Mouse (Mus musculus) yolk sac, embryonic 10.5 days (tissue): Measurements from ENCODE around the gene Hist1h4k.
"Not testable (repeated sequence)": the region's sequence is repeated elsewhere in the genome, so short reads cannot be mapped to it uniquely, and the experiment has no call there.

Experiments
- DNase-seq: peaks from one replicate; pipeline ENCODE4 v3.0.0-alpha.2; 2017; ENCODE audit warnings: low spot score

Hist1h4k gene

DNA sequence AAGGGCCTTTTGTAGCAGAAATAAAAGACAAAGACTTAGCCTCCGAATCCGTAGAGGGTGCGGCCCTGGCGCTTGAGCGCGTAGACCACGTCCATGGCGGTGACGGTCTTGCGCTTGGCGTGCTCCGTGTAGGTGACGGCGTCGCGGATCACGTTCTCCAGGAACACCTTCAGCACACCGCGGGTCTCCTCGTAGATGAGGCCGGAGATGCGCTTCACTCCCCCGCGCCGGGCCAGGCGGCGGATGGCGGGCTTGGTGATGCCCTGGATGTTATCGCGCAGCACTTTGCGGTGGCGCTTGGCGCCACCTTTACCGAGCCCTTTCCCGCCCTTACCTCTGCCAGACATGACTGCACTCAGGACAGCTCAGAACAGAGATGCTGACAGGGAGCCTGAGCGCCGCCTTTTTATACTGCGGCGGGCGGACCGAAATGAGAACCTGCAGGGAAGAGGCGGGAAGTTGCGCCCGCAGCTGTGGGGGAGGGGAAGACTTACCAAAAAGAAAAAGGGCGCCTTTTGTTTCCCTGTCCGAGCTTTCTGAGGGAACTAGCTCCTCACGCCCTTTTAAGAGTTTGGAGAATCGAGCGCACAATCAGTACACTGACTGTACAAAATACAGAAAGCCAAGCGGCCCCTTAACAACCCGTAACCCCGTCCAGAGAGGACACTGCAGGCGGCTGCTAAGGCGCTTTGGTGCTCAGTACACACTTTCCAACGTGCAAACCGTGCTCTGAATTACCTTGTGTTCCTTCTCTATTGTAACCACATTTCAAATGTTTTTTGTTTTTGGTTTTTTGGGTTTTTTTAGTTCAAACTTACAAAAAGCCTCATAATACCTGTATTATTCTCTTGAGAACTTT is at the start of gene Hist1h4k:
TSS of gene Hist1h4k (minus strand) at position 347 of the 859 bp plus-strand sequence.
- peak; percentile 94 for DNase-seq

- DNase-seq = not testable (repeated sequence)
Measured at GRCm38 (mm10) chr13:21797163-21797562, 46.9 kb upstream of the Hist1h4k start.

GRCm38 (mm10) chr13:21795584-21795983 is 45.3 kb upstream of the Hist1h4k start:
- no peak for DNase-seq

- DNase-seq = peak; percentile 58
Measured at GRCm38 (mm10) chr13:21790601-21791283, 40.4 kb upstream of the Hist1h4k start.

GRCm38 (mm10) chr13:21789925-21790324 is 39.6 kb upstream of the Hist1h4k start:
- DNase-seq = no peak

DNA sequence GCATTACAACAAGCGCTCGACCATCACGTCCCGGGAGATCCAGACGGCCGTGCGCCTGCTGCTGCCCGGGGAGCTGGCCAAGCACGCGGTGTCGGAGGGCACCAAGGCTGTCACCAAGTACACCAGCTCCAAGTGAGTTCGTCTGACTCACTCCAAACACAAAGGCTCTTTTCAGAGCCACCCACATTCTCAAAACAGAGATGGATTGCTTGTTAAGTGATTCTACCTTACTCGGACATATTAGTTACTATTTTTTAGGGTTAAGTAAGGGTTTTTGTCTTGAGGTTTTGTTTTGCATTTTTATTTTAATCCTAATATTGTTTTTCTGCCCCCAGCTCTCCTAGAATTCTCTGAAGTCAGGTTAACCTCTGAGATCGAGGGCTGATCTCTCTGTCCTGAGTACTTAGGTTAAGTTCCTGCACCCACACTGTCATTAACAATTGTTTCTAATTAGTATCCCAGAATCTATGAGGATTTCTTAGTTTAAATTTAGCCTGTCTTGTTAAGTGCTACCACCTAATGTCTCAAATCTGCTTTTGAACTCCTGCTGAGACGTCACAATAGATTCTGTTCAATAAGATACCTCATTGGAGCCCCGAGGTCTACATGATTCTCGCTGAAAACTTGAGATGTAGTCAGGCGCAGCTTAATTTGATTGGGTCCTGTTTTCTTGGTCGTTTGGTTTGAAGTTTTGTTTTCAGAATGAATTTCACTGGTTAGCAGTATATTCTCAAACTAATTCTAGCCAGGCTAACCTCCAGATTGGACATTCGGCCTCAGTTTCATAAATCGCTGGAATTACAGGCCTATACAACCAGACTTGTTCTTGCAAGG is 37.7 kb upstream of the Hist1h4k start:
- DNase-seq = peak; percentile 26

- DNase-seq = peak; percentile 96
Measured at GRCm38 (mm10) chr13:21786899-21787629, 36.8 kb upstream of the Hist1h4k start, which contains the start of the genes Hist1h2an and Hist1h2bp. Gene Hist1h2an, minus strand, starts transcription at chr13:21787218. Gene Hist1h2bp, plus strand, starts transcription at chr13:21787461.

- DNase-seq = peak; percentile 53
Measured at GRCm38 (mm10) chr13:21786189-21786898, 36.0 kb upstream of the Hist1h4k start.

DNA sequence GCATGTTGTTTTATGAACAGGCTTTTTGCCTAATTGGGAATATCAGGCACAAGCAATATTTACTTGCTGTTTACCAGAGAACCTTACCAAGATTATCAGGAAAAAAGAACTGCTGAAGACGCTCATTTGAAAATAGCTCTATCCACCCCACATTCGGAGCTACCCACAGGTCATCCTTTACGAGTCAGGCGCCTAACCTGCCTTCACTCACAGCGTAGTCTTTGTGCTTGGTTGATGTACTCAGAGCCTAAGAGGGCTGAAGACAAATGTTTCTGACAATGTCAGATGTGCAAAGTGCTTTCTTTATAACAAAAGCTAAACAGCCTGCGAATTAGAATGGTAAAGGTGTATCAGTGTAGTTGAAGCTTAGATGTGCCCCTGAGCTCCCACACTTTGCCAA is 34.0 kb upstream of the Hist1h4k start:
- DNase-seq = peak; percentile 11

- DNase-seq = peak; percentile 73
Measured at GRCm38 (mm10) chr13:21783734-21784161, 33.4 kb upstream of the Hist1h4k start.

DNA sequence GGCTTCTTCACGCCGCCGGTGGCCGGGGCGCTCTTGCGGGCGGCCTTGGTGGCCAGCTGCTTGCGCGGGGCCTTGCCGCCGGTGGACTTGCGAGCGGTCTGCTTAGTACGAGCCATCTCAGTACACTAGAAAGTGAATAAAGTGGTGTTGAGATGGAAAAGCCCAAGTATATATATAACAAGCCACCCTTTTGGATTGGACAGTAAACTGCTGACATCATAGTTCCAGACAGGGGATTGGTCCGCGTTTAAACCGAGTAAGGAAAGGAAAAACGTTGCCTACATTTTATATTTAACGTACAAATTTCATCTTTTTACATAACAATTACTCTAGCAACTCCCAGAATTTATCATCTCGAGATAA is 32.9 kb upstream of the Hist1h4k start, which contains the start of gene Hist1h3i:
TSS of gene Hist1h3i (minus strand) at position 116 of the 363 bp plus-strand sequence.
- peak; percentile 89 for DNase-seq

GRCm38 (mm10) chr13:21782361-21783254 is 32.3 kb upstream of the Hist1h4k start:
- DNase-seq = peak; percentile 71

- no peak for DNase-seq
Measured at GRCm38 (mm10) chr13:21781639-21782038, 31.3 kb upstream of the Hist1h4k start.

DNA sequence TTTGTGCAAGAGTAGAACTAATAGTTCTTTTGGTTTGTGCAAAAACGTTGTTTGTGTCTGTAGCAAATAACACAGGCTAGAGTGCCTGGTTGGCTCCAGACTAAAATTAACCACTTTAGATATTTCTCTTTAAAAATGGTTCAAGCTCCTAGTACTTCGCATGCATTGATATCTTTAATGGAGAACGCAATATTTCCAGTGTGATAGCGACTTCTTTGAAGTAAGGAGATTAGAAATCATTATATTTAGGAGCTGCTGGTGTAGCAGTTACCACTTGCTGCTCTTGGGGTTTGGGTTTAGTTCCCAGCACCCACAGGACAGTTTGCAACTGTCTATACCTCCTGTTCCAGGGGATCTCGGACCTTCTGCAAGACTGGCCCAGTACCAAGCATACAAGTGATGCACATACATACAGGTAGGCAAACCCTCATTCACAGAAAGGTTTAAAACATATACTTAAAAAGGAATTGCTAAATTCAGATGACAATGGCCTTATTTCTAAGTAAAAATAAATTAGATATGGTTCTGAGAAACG is 30.8 kb upstream of the Hist1h4k start:
- no peak for DNase-seq

DNA sequence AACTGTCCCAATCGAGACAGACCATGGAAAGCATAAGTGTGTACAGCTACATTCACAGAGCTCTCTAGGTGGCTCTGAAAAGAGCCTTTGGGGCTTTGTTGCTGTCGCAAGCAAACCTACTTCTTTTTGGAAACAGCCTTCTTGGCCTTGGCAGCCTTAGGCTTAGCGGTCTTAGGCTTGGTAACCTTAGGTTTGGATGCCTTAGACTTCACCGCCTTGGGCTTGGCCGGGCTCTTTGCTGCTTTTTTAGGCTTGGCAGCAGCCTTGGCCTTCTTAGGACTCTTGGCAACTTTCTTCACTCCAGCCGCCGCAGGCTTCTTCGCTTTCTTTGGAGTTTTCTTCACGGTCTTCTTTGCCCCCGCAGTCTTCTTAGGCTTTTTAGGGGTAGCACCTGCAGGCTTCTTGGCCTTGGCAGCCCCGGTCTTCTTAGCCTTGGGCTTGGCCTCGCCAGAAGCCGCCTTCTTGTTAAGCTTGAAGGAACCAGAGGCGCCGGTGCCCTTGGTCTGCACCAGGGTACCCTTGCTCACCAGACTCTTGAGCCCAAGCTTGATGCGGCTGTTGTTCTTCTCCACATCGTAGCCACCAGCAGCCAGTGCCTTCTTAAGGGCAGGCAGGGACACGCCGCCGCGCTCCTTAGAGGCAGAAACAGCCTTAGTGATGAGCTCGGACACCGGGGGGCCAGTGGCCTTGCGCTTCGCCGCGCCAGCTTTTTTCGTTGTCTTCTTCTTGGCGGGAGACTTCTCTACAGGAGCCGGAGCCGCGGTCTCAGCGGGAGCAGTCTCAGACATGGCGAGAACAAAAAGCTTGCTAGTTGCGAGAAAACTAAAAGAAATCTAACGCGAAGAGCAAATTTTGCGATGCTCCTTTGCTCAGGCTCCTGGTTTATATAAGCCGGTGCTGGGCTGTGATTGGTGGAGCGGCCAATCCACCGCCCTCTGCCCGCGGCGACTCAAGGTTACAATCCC is 29.7 kb upstream of the Hist1h4k start, which contains the start of gene Hist1h1b:
TSS of gene Hist1h1b (minus strand) at position 859 of the 965 bp plus-strand sequence.
- DNase-seq = peak; percentile 90

DNA sequence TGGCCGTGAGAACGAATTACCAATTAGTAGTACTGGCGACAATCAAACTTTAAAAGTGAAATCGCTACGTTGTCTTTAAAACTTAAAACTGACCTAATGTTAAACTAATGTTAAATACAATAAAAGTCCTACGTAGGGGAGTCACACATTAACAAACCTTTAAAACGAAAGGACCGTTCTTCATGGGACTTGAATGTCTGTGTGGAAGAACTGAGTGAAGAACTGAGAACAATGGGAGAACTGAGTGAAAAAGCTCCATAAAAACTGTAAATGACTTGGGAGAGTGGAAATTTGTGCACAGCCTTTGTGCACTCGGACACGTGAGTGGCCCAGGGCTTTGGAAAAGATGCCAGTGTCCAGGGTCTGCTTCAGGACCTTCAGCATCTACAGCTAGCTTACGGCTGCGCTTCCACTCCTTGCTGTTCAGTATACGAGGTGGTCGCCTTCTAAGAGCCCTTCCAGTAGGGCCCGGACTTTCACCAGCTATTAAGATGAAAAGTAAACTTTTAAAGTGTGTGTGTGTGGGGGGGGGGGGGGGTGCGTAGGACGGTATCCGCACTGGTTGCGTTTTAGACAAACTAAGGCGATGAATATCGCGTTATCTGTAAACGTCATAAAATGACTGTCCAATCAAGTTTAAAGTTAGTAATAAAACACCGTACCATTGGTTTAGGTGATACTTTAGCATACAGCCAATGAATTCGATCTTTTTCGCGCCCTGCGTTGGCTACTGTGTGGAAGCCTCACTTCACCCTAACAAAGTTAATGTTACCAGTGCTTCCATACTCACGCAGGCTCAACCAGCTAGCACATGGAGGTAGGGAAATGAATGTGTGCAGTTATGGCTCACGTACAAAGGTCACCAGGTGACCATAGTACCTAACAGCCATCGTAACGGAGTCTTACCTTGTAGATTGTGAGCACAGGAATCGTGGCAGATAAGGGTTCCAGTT is 28.8 kb upstream of the Hist1h4k start:
- DNase-seq = peak; percentile 85

- DNase-seq = no peak
Measured at GRCm38 (mm10) chr13:21755707-21756106, 5.4 kb upstream of the Hist1h4k start.
